Mouse (Mus musculus): ENCODE results near the gene Nudt6. TPM values are rescaled to one million over a fixed set of nuclear protein-coding genes. Genes with fewer than 3 reads are reported as not detected.

Gene Nudt6
- polyA plus RNA-seq, 1 experiment from 2014 or later, result 4.6 TPM

DNA sequence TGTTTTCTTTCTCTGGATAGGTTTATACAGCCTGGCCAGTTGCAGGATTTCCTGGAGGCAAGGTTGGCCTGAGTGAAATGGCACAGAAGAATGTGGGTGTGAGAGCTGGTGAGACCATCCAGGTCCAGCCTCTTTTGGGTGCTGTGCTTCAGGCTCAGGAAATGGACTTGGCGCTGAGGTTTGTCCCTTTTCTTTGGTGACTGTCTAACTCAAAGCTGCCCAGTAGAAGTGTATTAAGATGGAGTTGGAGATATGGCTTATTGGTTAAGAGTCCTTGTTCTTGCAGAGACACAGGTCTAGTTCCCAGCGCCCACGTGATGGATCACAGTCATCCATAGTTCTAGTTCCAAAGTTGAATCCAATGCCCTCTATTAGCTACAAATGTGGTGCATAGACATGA lies 6.1 kb upstream of the Nudt6 start:
- WGBS, result 93% methylated on average over 3 of the region's 3 CpGs
- TF ChIP-seq CTCF (IDR thresholded peaks at IDR 0.05; ENCODE audit: low read depth), result no peak

DNA sequence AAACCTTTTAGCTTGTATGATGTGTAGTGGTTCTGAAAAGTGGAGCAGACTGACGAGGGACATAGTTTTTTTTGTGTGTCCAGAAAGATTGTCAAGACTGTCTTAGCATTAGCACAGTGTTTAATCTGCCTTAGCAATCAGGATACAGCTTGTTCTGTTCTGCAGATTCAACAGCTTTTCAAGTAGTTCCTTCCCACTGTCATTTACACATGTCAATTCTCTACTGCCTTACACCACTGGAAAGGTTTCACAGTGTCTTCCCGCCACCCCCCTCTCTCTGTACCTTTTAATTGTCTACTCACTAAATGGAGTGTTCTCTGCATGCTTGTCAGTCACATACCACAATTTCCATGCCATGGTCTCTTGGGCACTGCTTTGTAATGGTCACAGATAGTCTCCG lies 1.2 kb upstream of the Nudt6 start:
- ATAC-seq (ENCODE audit: insufficient read depth) (no peak), DNase-seq (no peak)
- H3K4me3 ChIP-seq (ENCODE audit: low read depth, low read length), result peak overlapping the region; percentile 93
- H3K36me3 ChIP-seq (ENCODE audit: insufficient read depth), result peaks cover 4% of the 10 kb centered on the region; the same call in 1 of the 2 replicates
- H3K4me2 ChIP-seq, result peak overlapping the region; percentile 92
- peaks cover 9% of the 10 kb centered on the region; the same call in 1 of the 2 replicates for H3K4me1 ChIP-seq (ENCODE audit: insufficient read depth)
- H3K27me3 ChIP-seq (ENCODE audit: insufficient read depth, low read length), result no peaks in the 10 kb centered on the region
- no peak for TF ChIP-seq CTCF (IDR thresholded peaks at IDR 0.05; ENCODE audit: low read depth)
- no peaks in the 10 kb centered on the region for H3K9me3 ChIP-seq (ENCODE audit: low read depth, low read length)
- H3K9ac ChIP-seq, result peak overlapping the region; percentile 82
- H3K27ac ChIP-seq (ENCODE audit: low read depth), result no peak overlapping the region
- WGBS, result 12% methylated on average over 3 of the region's 3 CpGs

More for the DNA sequence above, 6.1 kb upstream of the Nudt6 start:
- Histone ChIP-seq H3K4me3 (ENCODE audit: low read depth, low read length) (no peak overlapping the region), H3K9ac (no peak overlapping the region), H3K36me3 (ENCODE audit: insufficient read depth) (peaks cover 22% of the 10 kb centered on the region), H3K4me2 (no peak overlapping the region), H3K27ac (ENCODE audit: low read depth) (no peak overlapping the region), H3K27me3 (ENCODE audit: insufficient read depth, low read length) (no peaks in the 10 kb centered on the region), H3K9me3 (ENCODE audit: low read depth, low read length) (no peaks in the 10 kb centered on the region), H3K4me1 (ENCODE audit: insufficient read depth) (peaks cover 2% of the 10 kb centered on the region; the same call in 1 of the 2 replicates)
- DNase-seq, result no peak
- ATAC-seq (ENCODE audit: insufficient read depth), result no peak

DNA sequence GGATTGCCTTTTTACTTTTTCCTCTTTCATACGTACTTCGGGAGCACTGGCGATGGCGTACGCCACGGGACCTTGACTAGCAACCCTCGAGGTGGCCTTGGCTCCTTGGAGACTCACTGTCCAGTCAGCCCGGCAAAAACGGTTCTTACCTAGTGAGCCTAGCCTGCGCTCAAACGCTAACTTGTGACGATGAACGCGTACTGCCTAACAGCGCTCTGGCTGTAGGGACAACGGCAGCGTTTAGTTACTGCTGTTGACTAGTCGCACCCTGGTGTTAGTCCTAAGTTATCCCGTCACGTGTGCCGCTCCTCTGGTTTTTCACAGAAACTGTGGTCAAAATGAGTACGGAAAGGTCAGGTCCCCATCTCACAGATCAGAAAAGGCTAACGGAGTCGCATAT lies 630 bp upstream of the Nudt6 start:
- ATAC-seq (ENCODE audit: insufficient read depth) (no peak), DNase-seq (peak; percentile 61)
- TF ChIP-seq CTCF (IDR thresholded peaks at IDR 0.05; ENCODE audit: low read depth), result no peak
- no peaks in the 10 kb centered on the region for H3K36me3 ChIP-seq (ENCODE audit: insufficient read depth)
- H3K4me1 ChIP-seq (ENCODE audit: insufficient read depth), result peaks cover 9% of the 10 kb centered on the region; the same call in 1 of the 2 replicates
- H3K9me3 ChIP-seq (ENCODE audit: low read depth, low read length), result no peaks in the 10 kb centered on the region
- H3K27me3 ChIP-seq (ENCODE audit: insufficient read depth, low read length), result no peaks in the 10 kb centered on the region
- H3K27ac ChIP-seq (ENCODE audit: low read depth), result peak overlapping the region; percentile 94
- peak overlapping the region; percentile 93 for H3K4me3 ChIP-seq (ENCODE audit: low read depth, low read length)
- H3K9ac ChIP-seq, result peak overlapping the region; percentile 82
- peak overlapping the region; percentile 92 for H3K4me2 ChIP-seq
- under 1% methylated on average over 24 of the region's 24 CpGs for WGBS

GRCm38 (mm10) chr3:37419458-37419991 lies 486 bp downstream of the Nudt6 start, which contains the start of gene Spata5:
TSS of gene Spata5 (plus strand) at chr3:37419896.
- DNase-seq (peak; percentile 99), ATAC-seq (ENCODE audit: insufficient read depth) (peak; percentile 95)
- Histone ChIP-seq H3K9ac (peak within 1 kb of the TSS; percentile 82), H3K4me2 (peak within 1 kb of the TSS; percentile 92), H3K27ac (ENCODE audit: low read depth) (peak within 1 kb of the TSS; percentile 94), H3K4me1 (ENCODE audit: insufficient read depth) (peaks cover 9% of the 10 kb centered on the region; the same call in 1 of the 2 replicates), H3K9me3 (ENCODE audit: low read depth, low read length) (no peaks in the 10 kb centered on the region), H3K4me3 (ENCODE audit: low read depth, low read length) (peak within 1 kb of the TSS; percentile 93), H3K36me3 (ENCODE audit: insufficient read depth) (no peaks in the 10 kb centered on the region), H3K27me3 (ENCODE audit: insufficient read depth, low read length) (no peaks in the 10 kb centered on the region)
- TF ChIP-seq CTCF (IDR thresholded peaks at IDR 0.05; ENCODE audit: low read depth), result no peak
- WGBS, result under 1% methylated on average over 41 of the region's 50 CpGs

- DNase-seq, result no peak
- peak overlapping the region; percentile 93 for H3K4me3 ChIP-seq (ENCODE audit: low read depth, low read length)
- H3K4me1 ChIP-seq (ENCODE audit: insufficient read depth), result peaks cover 9% of the 10 kb centered on the region; the same call in 1 of the 2 replicates
- no peaks in the 10 kb centered on the region for H3K36me3 ChIP-seq (ENCODE audit: insufficient read depth)
- peak overlapping the region; percentile 71 for H3K9ac ChIP-seq
- no peak for ATAC-seq (ENCODE audit: insufficient read depth)
- no peaks in the 10 kb centered on the region for H3K27me3 ChIP-seq (ENCODE audit: insufficient read depth, low read length)
- peak overlapping the region; percentile 86 for H3K27ac ChIP-seq (ENCODE audit: low read depth)
- TF ChIP-seq CTCF (IDR thresholded peaks at IDR 0.05; ENCODE audit: low read depth), result no peak
- peak overlapping the region; percentile 84 for H3K4me2 ChIP-seq
- no peaks in the 10 kb centered on the region for H3K9me3 ChIP-seq (ENCODE audit: low read depth, low read length)
- WGBS, result under 1% methylated on average over 30 of the region's 30 CpGs
These were observed 1.0 kb downstream of the Nudt6 start for GRCm38 (mm10) chr3:37418961-37419457.

DNA sequence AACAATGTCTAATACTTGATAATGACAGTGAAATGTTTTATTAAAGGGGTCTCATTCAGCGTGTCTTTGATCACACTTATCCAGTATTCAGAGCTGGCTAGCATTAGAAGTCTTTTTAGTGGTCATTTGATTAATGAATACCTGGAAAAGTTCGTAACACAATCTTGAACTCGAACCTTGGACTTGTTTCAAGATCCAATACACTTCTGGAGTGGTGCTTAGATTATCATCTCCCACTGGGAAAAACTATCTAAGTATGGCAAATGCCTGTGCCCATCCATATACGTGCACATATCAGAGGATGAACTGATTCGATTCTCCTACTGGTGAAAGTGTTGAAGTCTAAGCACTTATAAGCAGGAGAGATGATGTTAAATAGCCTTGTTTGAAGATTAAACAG lies 1.7 kb downstream of the Nudt6 start:
- ATAC-seq (ENCODE audit: insufficient read depth), result no peak

GRCm38 (mm10) chr3:37414413-37414960 lies 5.5 kb downstream of the Nudt6 start:
- no peaks in the 10 kb centered on the region for H3K9me3 ChIP-seq (ENCODE audit: low read depth, low read length)
- no peak overlapping the region for H3K4me2 ChIP-seq
- 48% methylated on average over 14 of the region's 14 CpGs for WGBS
- H3K27me3 ChIP-seq (ENCODE audit: insufficient read depth, low read length), result no peaks in the 10 kb centered on the region
- no peak overlapping the region for H3K27ac ChIP-seq (ENCODE audit: low read depth)
- peak; percentile 94 for DNase-seq
- no peak for ATAC-seq (ENCODE audit: insufficient read depth)
- H3K9ac ChIP-seq, result no peak overlapping the region
- TF ChIP-seq CTCF (IDR thresholded peaks at IDR 0.05; ENCODE audit: low read depth), result peak; percentile 84
- H3K4me1 ChIP-seq (ENCODE audit: insufficient read depth), result 0 out of 2 replicates have a peak, but pooled peaks cover 4% of the 10 kb centered on the region
- H3K4me3 ChIP-seq (ENCODE audit: low read depth, low read length), result no peak overlapping the region
- H3K36me3 ChIP-seq (ENCODE audit: insufficient read depth), result no peaks in the 10 kb centered on the region

More for the DNA sequence above, 1.7 kb downstream of the Nudt6 start:
- WGBS, result 58% methylated on average over 5 of the region's 5 CpGs
- H3K27me3 ChIP-seq (ENCODE audit: insufficient read depth, low read length), result no peaks in the 10 kb centered on the region
- no peak for DNase-seq
- no peaks in the 10 kb centered on the region for H3K9me3 ChIP-seq (ENCODE audit: low read depth, low read length)
- H3K4me2 ChIP-seq, result peak overlapping the region; percentile 84
- no peak overlapping the region for H3K27ac ChIP-seq (ENCODE audit: low read depth)
- H3K36me3 ChIP-seq (ENCODE audit: insufficient read depth), result no peaks in the 10 kb centered on the region
- TF ChIP-seq CTCF (IDR thresholded peaks at IDR 0.05; ENCODE audit: low read depth), result no peak
- H3K9ac ChIP-seq, result peak overlapping the region; percentile 71; the same call in 1 of the 2 replicates
- H3K4me1 ChIP-seq (ENCODE audit: insufficient read depth), result peaks cover 9% of the 10 kb centered on the region; the same call in 1 of the 2 replicates
- H3K4me3 ChIP-seq (ENCODE audit: low read depth, low read length), result peak overlapping the region; percentile 93
